Mouse (Mus musculus): ENCODE data around the gene Bak1. TPM values are rescaled to one million over a fixed set of nuclear protein-coding genes. Genes with fewer than 3 reads are reported as not detected.

Gene Bak1
- polyA plus RNA-seq, 1 experiment from 2014 or later, result 3.5 TPM

DNA sequence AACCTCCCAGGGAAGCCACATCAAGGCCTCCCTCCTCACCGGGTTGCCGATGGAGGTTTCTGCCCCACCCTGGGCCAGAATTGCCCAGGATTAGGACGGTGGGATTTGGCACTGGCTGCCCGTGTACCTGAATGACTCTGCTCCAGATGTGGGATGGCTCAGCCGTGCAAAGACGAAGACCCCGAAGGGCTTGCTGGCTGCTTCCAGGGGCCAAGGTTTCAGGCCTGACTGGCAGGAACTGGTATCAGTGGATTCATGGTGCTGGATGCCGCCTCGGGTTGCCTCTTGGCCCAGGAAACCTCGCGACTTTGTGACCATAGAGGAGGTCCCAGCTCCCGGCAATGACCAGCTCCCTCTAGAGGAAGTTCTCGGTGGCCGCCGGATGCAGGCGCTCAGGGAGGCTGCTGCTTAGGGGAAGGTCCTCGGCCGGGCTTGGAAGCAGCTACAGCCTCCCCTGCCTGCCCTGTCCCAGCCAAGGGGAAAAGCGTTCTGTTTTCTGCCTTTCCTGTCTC is 469 bp downstream of the Bak1 start:
- peak; percentile 82 for ATAC-seq (replicated peaks)
- WGBS, result under 1% methylated on average over 19 of the region's 19 CpGs
- Histone ChIP-seq H3K9me3 (no peaks in the 10 kb centered on the region), H3K27me3 (replicated peaks) (no peaks in the 10 kb centered on the region), H3K4me3 (peak overlapping the region; percentile 75), H3K4me1 (peaks cover 16% of the 10 kb centered on the region), H3K36me3 (replicated peaks) (0 out of 2 replicates have a peak, but pooled peaks cover 5% of the 10 kb centered on the region), H3K4me2 (peak overlapping the region; percentile 72), H3K27ac (peak overlapping the region; percentile 77), H3K9ac (peak overlapping the region; percentile 94)

DNA sequence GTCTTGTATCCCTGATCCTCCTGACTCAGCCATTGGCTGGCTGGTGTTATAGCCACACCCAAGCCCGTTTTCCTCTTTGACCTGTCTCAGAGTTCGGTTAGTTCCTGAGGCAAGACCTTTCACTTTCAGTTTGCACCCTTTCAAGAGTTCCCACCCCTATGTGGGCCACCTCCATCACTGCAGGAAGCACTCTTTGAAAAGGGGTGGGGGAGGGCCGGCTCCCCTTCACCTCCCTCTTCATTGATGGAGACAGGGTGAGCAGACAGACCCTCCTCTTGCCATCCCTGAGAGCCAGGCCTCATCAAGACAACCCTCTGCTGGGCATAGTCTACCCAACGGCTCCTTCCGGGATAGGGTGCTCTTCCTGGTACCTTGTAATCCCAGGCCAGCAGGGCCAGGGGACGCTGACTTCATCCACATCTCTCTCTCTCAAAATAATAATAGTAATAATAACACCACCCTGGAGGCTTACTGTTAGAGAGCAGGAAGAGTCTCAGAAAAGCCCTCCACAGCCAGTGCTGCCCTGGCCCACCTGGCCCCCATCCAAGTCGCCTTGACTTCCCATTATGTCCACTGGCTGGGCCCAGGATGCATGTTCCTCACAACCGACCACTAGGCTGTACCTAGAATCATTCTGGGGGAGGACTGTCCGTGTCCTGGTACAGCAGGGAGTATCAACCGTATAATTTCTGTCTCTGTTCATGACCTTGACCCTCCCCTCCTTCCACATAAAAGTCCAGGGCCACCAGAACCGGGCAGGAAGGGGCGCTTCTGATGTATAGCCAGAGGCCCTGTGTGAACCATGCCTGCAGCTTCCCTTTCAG is 1.1 kb downstream of the Bak1 start:
- WGBS, result 39% methylated on average over 12 of the region's 12 CpGs
- Histone ChIP-seq H3K27ac (peak overlapping the region; percentile 77), H3K9me3 (no peaks in the 10 kb centered on the region), H3K4me2 (peak overlapping the region; percentile 72), H3K36me3 (replicated peaks) (0 out of 2 replicates have a peak, but pooled peaks cover 5% of the 10 kb centered on the region), H3K4me3 (peak overlapping the region; percentile 75), H3K4me1 (peaks cover 12% of the 10 kb centered on the region), H3K27me3 (replicated peaks) (no peaks in the 10 kb centered on the region), H3K9ac (peak overlapping the region; percentile 94)
- peak; percentile 43 for ATAC-seq (replicated peaks)

DNA sequence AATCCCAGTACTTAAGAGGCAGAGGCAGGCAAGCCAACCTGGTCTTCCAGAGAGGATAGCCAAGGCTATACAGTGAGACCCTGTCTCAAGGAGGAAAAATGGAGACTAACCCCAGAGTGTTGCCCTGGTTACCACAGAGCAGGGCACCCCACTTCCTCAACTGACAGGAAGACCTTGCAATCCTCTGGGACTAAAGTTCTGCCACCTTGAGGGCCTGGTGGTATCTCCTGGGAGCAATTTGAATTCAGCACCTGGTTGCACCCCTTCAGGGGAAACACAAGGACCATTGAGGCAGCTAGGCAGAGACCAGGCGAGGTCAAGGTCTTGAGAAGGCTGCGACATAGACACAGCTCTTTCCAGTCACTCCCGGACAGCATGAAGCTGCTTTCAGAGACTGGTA is 2.9 kb downstream of the Bak1 start:
- no peak for ATAC-seq (replicated peaks)
- H3K9ac ChIP-seq, result no peak overlapping the region
- H3K4me3 ChIP-seq, result no peak overlapping the region
- H3K4me1 ChIP-seq, result peaks cover 12% of the 10 kb centered on the region
- H3K9me3 ChIP-seq, result no peaks in the 10 kb centered on the region
- WGBS, result 98% methylated on average over 3 of the region's 3 CpGs
- H3K36me3 ChIP-seq (replicated peaks), result peaks cover 14% of the 10 kb centered on the region
- H3K4me2 ChIP-seq, result no peak overlapping the region
- H3K27me3 ChIP-seq (replicated peaks), result no peaks in the 10 kb centered on the region
- no peak overlapping the region for H3K27ac ChIP-seq

DNA sequence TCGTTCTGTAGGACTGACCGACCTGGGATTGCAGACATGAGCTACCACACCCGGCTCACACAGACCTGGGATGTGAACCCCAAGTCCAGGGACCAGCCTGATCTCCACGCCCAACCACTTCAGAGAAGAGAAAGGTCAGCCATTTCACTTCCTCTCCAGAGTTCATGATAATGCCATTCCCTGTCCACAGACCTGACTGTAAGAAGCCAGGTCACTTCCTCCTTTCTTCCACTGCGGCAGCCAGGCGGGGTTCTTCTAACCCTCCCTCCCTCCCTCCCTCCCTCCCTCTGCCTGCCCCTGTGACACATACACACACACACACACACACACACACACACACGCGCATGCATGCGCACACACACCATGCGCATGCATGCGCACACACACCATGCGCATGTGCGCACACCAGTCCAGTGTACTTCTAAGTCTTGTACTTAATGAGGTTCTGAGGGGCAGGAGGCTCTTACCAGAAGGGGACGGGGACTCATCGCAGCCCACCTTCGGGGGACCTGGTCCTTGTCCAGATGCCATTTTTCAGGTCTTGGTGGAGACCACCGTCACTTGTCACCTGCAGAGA is 3.4 kb downstream of the Bak1 start:
- no peak for ATAC-seq (replicated peaks)
- Histone ChIP-seq H3K9me3 (no peaks in the 10 kb centered on the region), H3K27me3 (replicated peaks) (no peaks in the 10 kb centered on the region), H3K4me3 (no peak overlapping the region), H3K4me2 (no peak overlapping the region), H3K4me1 (peaks cover 12% of the 10 kb centered on the region), H3K9ac (no peak overlapping the region), H3K27ac (no peak overlapping the region), H3K36me3 (replicated peaks) (peaks cover 14% of the 10 kb centered on the region)
- 97% methylated on average over 17 of the region's 17 CpGs for WGBS

DNA sequence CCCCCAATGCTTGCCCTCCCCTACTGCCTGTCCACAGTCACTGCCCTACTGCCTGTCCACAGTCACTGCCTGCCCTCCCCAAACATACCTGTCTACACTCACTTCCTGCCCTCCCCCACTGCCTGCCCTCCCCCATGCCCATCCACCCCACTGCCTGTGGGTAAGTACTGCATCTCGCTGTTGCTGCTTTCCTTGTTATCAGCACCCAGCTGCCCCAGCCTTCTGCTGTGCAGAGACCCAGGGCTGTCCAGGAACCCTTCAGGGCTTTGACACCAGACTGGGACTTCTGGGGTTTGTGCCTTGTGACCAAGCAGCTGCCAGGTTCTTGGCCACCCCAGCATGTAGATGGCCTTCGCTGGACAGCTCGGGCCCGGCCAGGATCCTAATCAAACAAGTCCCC is 5.5 kb downstream of the Bak1 start:
- H3K9ac ChIP-seq, result no peak overlapping the region
- WGBS, result 88% methylated on average over 4 of the region's 4 CpGs
- no peak overlapping the region for H3K27ac ChIP-seq
- peaks cover 16% of the 10 kb centered on the region for H3K4me1 ChIP-seq
- no peaks in the 10 kb centered on the region for H3K9me3 ChIP-seq
- H3K27me3 ChIP-seq (replicated peaks), result no peaks in the 10 kb centered on the region
- peaks cover 20% of the 10 kb centered on the region for H3K36me3 ChIP-seq (replicated peaks)
- ATAC-seq (replicated peaks), result no peak
- no peak overlapping the region for H3K4me2 ChIP-seq
- no peak overlapping the region for H3K4me3 ChIP-seq

DNA sequence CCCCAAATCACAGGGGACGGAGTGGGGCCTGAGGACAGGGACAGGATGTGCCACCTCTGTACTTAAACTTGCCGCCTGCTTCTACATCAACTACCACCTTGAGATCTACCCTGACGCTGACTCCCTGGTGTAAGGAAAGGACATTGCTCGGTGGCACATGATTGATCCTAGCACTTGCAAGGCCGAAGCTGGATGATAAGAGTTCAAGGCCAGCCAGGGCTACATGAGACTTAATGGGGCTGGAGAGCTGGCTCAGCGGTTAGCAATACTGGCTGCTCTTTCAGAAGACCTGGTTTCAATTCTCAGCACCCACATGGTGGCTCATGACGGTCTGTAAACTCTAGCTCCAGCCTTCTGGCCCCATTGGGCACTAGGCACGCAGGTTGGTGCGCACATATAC is 7.1 kb downstream of the Bak1 start:
- Histone ChIP-seq H3K4me2 (no peak overlapping the region), H3K4me3 (no peak overlapping the region), H3K36me3 (replicated peaks) (peaks cover 20% of the 10 kb centered on the region), H3K27me3 (replicated peaks) (no peaks in the 10 kb centered on the region), H3K9ac (no peak overlapping the region), H3K27ac (no peak overlapping the region), H3K4me1 (peaks cover 13% of the 10 kb centered on the region), H3K9me3 (no peaks in the 10 kb centered on the region)
- no peak for ATAC-seq (replicated peaks)
- WGBS, result 98% methylated on average over 9 of the region's 9 CpGs

DNA sequence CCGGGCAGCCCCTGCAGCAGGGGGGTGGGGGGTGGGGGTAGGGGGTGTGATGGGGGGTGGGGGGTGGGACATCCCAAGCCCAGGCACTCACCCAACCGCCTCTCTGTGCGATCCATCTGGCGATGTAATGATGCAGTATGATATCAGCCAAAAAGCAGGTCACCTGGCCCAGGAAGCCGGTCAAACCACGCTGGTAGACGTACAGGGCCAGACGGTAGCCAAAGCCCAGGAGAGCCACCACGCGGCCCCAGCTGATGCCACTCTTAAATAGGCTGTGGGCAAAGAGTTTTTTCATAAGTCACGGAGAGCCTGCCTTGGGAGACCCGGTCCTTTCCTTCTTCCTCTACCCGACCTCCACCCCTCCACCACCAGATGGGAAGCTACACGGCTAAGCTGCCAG is 7.7 kb downstream of the Bak1 start:
- no peak overlapping the region for H3K4me3 ChIP-seq
- ATAC-seq (replicated peaks), result no peak
- no peaks in the 10 kb centered on the region for H3K27me3 ChIP-seq (replicated peaks)
- H3K9ac ChIP-seq, result no peak overlapping the region
- H3K36me3 ChIP-seq (replicated peaks), result peaks cover 20% of the 10 kb centered on the region
- no peak overlapping the region for H3K27ac ChIP-seq
- 88% methylated on average over 14 of the region's 14 CpGs for WGBS
- no peaks in the 10 kb centered on the region for H3K9me3 ChIP-seq
- H3K4me1 ChIP-seq, result peaks cover 13% of the 10 kb centered on the region
- H3K4me2 ChIP-seq, result no peak overlapping the region

DNA sequence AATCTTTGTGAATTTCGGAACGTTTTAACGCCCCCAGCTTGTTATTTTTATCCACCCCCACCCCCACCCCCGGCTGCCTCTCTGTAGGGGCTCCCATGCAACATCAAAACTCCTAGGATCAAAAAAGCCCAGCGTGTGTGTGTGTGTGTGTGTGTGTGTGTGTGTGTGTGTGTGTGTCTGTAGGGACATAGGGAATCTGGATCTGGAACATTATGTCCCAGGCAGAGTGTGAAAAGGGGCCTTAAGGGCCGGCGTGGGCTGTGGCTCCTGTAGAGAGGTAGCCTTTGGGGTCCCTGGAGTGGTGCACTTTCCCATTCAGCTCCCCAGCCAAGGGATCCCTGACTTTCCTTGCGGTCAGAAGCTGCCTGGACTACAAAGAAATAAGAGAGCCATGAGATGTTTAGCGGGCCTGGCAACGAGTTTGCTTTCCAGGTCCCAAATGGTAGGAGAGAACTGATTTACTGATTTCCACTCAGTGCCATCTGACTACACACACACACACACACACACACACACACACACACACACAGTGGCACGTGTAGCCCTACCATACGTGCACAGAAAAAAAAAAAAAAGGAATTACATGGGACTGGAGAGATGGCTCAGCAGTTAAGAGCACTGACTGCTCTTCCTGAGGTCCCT is 10.1 kb downstream of the Bak1 start:
- 32% methylated on average over 12 of the region's 12 CpGs for WGBS
- peak overlapping the region; percentile 36 for H3K27ac ChIP-seq

DNA sequence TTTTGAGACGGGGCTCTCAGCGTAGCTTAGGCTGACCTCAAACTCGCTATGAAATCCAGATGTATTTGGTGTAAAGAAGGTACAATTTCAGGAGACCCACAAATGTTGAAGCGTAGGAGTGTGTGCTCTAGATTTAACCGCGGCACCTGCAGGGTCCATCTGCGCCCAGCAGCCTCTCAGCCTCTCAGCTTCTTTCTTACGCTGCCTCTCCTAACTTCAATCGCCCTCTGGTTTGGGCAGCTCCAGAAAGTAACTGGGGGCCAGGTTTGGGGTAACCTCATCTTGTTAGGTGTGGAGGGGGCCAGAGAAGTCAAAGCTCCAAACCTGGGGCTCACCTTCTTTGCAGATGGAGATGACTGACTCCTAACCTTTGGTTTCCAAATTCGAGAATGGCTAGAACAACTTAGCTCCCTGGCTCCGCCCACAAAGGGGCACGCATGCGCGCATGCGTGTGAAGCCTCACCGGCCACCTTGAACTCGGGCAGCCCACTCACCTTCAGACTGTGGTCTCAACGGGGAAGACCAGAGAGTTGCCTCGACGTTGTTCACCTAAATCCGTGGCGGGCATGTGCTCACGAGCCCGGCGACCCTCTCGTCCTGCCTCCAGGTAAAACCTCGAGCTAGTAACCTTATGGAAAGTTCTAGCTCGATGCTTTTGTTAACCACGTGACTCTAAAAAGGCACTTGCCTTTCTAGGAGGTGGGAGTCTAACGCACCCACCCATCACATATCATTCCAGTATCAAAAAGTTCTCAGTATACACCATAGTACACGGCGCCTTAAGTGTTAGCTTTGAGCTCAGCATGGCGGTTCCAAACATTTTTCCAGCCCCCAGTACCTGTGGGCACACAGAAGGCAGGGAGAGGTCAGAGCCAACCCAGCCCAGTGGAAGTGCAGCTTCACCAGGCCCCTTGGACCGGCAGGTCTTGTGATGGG is 11.0 kb downstream of the Bak1 start:
- Histone ChIP-seq H3K4me2 (peak overlapping the region; percentile 62), H3K4me3 (peak overlapping the region; percentile 43), H3K9me3 (no peaks in the 10 kb centered on the region), H3K27me3 (replicated peaks) (no peaks in the 10 kb centered on the region), H3K9ac (peak overlapping the region; percentile 32; the same call in 1 of the 2 replicates), H3K27ac (peak overlapping the region; percentile 37; the same call in 1 of the 2 replicates), H3K4me1 (peaks cover 13% of the 10 kb centered on the region), H3K36me3 (replicated peaks) (peaks cover 16% of the 10 kb centered on the region)
- ATAC-seq (replicated peaks), result peak; percentile 75
- 8% methylated on average over 34 of the region's 34 CpGs for WGBS

More for the DNA sequence above, 10.1 kb downstream of the Bak1 start:
- peaks cover 16% of the 10 kb centered on the region for H3K36me3 ChIP-seq (replicated peaks)
- no peaks in the 10 kb centered on the region for H3K27me3 ChIP-seq (replicated peaks)
- H3K4me2 ChIP-seq, result peak overlapping the region; percentile 62
- peak; percentile 27; the same call in 1 of the 2 replicates for ATAC-seq (replicated peaks)
- peak overlapping the region; percentile 43 for H3K4me3 ChIP-seq
- H3K9me3 ChIP-seq, result no peaks in the 10 kb centered on the region
- H3K9ac ChIP-seq, result peak overlapping the region; percentile 32; the same call in 1 of the 2 replicates
- H3K4me1 ChIP-seq, result peaks cover 13% of the 10 kb centered on the region

DNA sequence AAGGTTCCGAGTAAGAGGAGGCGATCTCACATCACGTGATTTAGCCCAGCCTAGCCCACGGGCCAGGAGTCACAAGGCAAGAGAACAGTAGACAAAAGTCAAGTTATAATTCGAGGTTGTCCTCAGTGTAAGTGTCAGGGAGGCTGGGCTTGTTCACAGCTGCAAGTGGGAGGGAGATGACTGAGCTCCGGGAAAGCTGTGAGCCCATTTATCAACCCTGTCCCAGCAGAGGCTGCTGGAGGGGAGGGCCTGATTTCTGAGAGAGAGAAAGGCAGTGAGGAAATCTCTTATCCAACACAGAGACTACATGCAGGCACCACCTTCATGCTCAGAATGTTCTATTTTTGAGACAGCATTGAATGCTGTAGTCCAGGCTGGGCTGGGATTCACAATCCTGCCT is 15.9 kb downstream of the Bak1 start:
- Histone ChIP-seq H3K9ac (no peak overlapping the region), H3K36me3 (replicated peaks) (no peaks in the 10 kb centered on the region), H3K4me1 (peaks cover 6% of the 10 kb centered on the region), H3K4me3 (no peak overlapping the region), H3K27me3 (replicated peaks) (no peaks in the 10 kb centered on the region), H3K27ac (no peak overlapping the region), H3K4me2 (no peak overlapping the region), H3K9me3 (no peaks in the 10 kb centered on the region)
- ATAC-seq (replicated peaks), result no peak
- 47% methylated on average over 6 of the region's 6 CpGs for WGBS

DNA sequence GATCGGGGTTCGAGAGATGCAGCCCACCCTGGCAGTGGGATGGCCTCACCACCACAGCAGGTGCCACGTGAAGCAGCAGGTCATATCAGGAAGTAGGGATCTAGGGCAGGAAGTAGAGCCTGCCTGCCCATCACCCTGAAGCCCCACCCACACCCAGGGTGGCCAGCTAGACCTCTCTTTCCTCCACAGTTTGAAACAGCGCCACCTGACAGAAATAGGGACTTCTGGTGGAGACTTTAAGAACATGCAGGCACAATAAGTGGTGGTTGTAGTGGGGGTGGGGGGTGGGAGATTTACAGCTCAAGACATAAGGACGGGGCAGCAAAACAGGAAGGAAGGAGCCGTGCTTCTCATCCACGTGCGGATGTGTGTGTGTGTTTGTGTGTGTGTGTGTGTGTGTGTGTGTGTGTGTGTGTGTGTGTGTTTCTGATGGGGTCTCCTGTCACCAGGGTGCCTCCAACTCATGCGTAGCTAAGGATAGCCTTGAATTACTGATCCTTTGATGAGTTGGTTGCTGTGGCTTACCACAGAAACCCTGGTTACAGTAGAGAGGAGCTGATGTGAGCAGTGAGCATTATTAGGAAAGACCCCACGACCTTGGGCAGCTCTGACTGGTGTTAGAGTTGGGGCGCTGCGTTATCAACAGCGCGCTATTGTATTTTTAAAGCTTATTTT is 16.7 kb downstream of the Bak1 start:
- H3K4me2 ChIP-seq, result no peak overlapping the region
- H3K27me3 ChIP-seq (replicated peaks), result no peaks in the 10 kb centered on the region
- H3K4me1 ChIP-seq, result no peaks in the 10 kb centered on the region; the same call in 1 of the 2 replicates
- ATAC-seq (replicated peaks), result no peak
- no peak overlapping the region for H3K9ac ChIP-seq
- H3K27ac ChIP-seq, result no peak overlapping the region
- 63% methylated on average over 14 of the region's 14 CpGs for WGBS
- no peaks in the 10 kb centered on the region for H3K36me3 ChIP-seq (replicated peaks)
- H3K9me3 ChIP-seq, result no peaks in the 10 kb centered on the region
- H3K4me3 ChIP-seq, result no peak overlapping the region
